Mouse (Mus musculus) intestine, postnatal 0 days (tissue): Measurements from ENCODE around the gene Cntnap5a. TPM values are rescaled to one million over a fixed set of nuclear protein-coding genes. Genes with fewer than 3 reads are reported as not detected.

ENCODE experiments used
- ATAC-seq: fragments of 200-750 bp; cut with Nextera tagmentation; 2 replicates; pipeline ENCODE4 v1.8.0; 2017; ENCODE audit warnings: mild to moderate bottlenecking, moderate TSS enrichment, moderate library complexity
- H3K27ac ChIP-seq: fragments of 300-500 bp; sonication (generic); 2 replicates; pipeline ENCODE4 v1.5.1; 2014; ENCODE audit warnings: mild to moderate bottlenecking, low read depth, low read length, moderate library complexity
- H3K27me3 ChIP-seq: fragments of 300-500 bp; sonication (generic); replicated peaks from 2 replicates; pipeline ENCODE4 v1.6.1; 2014; ENCODE audit warnings: low read length, mixed read lengths; ENCODE audit not compliant: control insufficient read depth, insufficient read depth
- H3K36me3 ChIP-seq: fragments of 300-500 bp; sonication (generic); 2 replicates; pipeline ENCODE4 v1.6.1; 2014; ENCODE audit warnings: mild to moderate bottlenecking, moderate library complexity; ENCODE audit not compliant: control insufficient read depth, insufficient read depth
- H3K4me1 ChIP-seq: fragments of 300-500 bp; sonication (generic); replicated peaks from 2 replicates; pipeline ENCODE4 v1.6.1; 2014; ENCODE audit warnings: antibody characterized with exemption, low read length, mixed read lengths; ENCODE audit not compliant: control insufficient read depth, insufficient read depth
- H3K4me2 ChIP-seq: fragments of 300-500 bp; sonication (generic); replicated peaks from 2 replicates; pipeline ENCODE4 v1.6.1; 2014; ENCODE audit warnings: low read depth, mild to moderate bottlenecking, moderate library complexity
- H3K4me3 ChIP-seq: fragments of 300-500 bp; sonication (generic); 2 replicates; pipeline ENCODE4 v1.5.1; 2014; ENCODE audit warnings: low read depth, low read length
- H3K9ac ChIP-seq: fragments of 300-500 bp; sonication (generic); 2 replicates; pipeline ENCODE4 v1.6.1; 2014; ENCODE audit warnings: mild to moderate bottlenecking, low read depth, low read length
- H3K9me3 ChIP-seq: fragments of 300-500 bp; sonication (generic); 2 replicates; pipeline ENCODE4 v1.6.1; 2016; ENCODE audit warnings: mixed run types; ENCODE audit not compliant: control insufficient read depth
- CTCF ChIP-seq: sonication (generic); IDR thresholded peaks from 2 replicates; pipeline ENCODE4 v1.5.1; 2016; ENCODE audit warnings: low read depth, mild to moderate bottlenecking, control low read depth, antibody characterized with exemption, moderate library complexity
- WGBS: fragments of 180-500 bp; shearing (Covaris S2); extraction: QIAGEN DNeasy Blood & Tissue Kit; methylation state at CpG from one replicate; pipeline ENCODE4 v1.1.7; 2014; 5-methylcytosine and 5-hydroxymethylcytosine counted together
- polyA plus RNA-seq: library from polyadenylated mRNA; unstranded; fragments of >200 nt; fragmentation: Nextera tagmentation; extraction: Ambion mirVana; gene quantifications from 2 replicates; pipeline ENCODE4 v1.2.1, GENCODE M21; 2015

The Cntnap5a gene
- polyA plus RNA-seq, 1 experiment from 2014 or later = 0.07 TPM

DNA sequence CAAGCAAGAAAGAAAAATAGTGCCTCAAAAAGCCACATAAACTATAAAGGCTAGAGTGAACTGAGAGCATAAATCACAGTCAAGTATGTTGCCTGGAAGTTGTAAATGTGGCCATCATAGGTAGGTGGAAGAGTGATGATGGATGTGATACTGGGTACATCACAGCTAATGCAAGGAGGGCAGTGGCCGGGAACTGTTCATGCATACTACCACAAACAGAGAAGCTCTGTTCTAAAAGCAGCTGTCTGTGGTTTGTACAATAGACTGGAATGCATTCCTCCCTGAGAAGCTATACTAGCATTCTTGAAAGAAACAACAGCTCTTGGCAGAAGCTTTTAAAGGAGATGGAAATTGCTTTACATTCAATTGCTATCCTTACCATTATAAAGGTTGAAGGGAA lies 599.4 kb downstream of the Cntnap5a start:
- Histone ChIP-seq H3K9me3 (no peaks in the 10 kb centered on the region), H3K9ac (no peak overlapping the region), H3K4me3 (no peak overlapping the region), H3K4me2 (no peak overlapping the region), H3K36me3 (no peaks in the 10 kb centered on the region), H3K4me1 (no peaks in the 10 kb centered on the region), H3K27me3 (no peaks in the 10 kb centered on the region), H3K27ac (no peak overlapping the region)
- no peak for ATAC-seq
- 68% methylated on average over 1 of the region's 1 CpGs for WGBS
- TF ChIP-seq CTCF = no peak

DNA sequence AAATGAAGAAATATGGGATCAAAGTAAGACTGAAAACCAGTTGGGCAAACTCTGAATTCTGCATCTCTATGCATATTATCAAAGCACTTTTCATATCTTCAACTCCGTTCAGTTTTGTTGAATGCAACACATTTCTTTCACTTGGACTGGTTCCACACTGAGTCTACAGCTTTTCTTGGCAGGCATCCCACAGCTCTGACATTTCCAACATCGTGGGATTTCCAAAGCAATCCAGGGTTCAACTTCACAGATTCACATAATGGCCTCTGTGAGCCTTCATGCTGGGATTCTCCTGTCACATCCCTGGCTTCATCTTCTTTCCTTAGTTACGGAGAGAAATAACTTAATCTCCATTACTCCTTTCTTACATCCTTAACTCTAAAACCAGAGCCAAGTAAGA lies 622.0 kb downstream of the Cntnap5a start:
- WGBS = 60% methylated on average over 3 of the region's 3 CpGs
- Histone ChIP-seq H3K9me3 (no peaks in the 10 kb centered on the region), H3K36me3 (no peaks in the 10 kb centered on the region), H3K9ac (no peak overlapping the region), H3K27ac (no peak overlapping the region), H3K4me1 (no peaks in the 10 kb centered on the region), H3K4me2 (no peak overlapping the region), H3K4me3 (no peak overlapping the region), H3K27me3 (no peaks in the 10 kb centered on the region)
- no peak for ATAC-seq
- no peak for TF ChIP-seq CTCF

DNA sequence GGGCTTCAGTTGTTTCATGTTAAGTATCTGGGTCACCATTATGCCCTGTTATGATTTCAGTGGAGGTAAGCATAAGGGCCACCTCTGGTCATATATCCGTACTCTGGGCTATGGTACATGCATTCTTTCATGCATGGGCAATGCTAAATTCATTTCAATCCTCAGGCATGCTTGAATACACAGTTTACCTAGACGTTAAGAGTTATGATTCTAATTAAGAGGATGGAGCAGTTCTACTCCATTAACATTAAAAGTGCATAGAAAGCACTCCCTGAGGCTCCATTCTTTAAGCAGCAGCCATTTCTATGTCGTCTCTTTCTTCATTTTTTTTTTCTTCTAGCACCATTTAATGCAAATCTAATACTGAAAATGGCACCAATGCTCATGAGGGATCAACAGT lies 627.0 kb downstream of the Cntnap5a start:
- no peak for ATAC-seq
- Histone ChIP-seq H3K4me1 (no peaks in the 10 kb centered on the region), H3K9ac (no peak overlapping the region), H3K27me3 (no peaks in the 10 kb centered on the region), H3K9me3 (no peaks in the 10 kb centered on the region), H3K27ac (no peak overlapping the region), H3K36me3 (no peaks in the 10 kb centered on the region), H3K4me2 (no peak overlapping the region), H3K4me3 (no peak overlapping the region)
- 71% methylated on average over 3 of the region's 3 CpGs for WGBS
- no peak for TF ChIP-seq CTCF

GRCm38 (mm10) chr1:116313269-116313668 lies 628.7 kb downstream of the Cntnap5a start:
- Histone ChIP-seq H3K4me2 (no peak overlapping the region), H3K27me3 (no peaks in the 10 kb centered on the region), H3K9me3 (no peaks in the 10 kb centered on the region), H3K4me3 (no peak overlapping the region), H3K36me3 (no peaks in the 10 kb centered on the region), H3K27ac (no peak overlapping the region), H3K4me1 (no peaks in the 10 kb centered on the region), H3K9ac (no peak overlapping the region)
- ATAC-seq = no peak
- peak; percentile 41 for TF ChIP-seq CTCF

GRCm38 (mm10) chr1:116324505-116324904 lies 639.9 kb downstream of the Cntnap5a start:
- ATAC-seq = no peak
- TF ChIP-seq CTCF = no peak
- Histone ChIP-seq H3K4me3 (no peak overlapping the region), H3K36me3 (no peaks in the 10 kb centered on the region), H3K27me3 (no peaks in the 10 kb centered on the region), H3K4me1 (no peaks in the 10 kb centered on the region), H3K9ac (no peak overlapping the region), H3K27ac (no peak overlapping the region), H3K9me3 (no peaks in the 10 kb centered on the region), H3K4me2 (no peak overlapping the region)

GRCm38 (mm10) chr1:116353669-116354068 lies 669.1 kb downstream of the Cntnap5a start:
- ATAC-seq = no peak

DNA sequence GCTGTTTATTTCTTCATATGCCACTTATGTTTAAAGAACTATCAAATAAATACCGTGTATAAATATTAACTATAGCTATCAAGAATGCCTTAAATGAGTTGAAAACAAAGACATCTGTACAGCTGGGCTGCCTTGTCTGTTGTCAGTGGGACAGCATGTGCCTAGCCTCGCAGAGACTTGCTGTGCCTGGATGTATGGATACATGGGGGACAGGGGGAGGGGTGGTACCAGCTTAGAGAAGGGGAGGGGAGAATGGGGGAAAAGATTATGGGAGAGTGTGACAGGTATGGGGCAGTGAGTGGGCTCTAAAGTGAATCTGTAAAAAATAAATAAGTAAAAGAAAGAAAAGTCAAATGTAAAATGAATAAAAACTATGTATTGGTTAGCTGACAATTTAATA lies 681.0 kb downstream of the Cntnap5a start:
- Histone ChIP-seq H3K27me3 (no peaks in the 10 kb centered on the region), H3K4me3 (no peak overlapping the region), H3K4me1 (no peaks in the 10 kb centered on the region), H3K9me3 (no peaks in the 10 kb centered on the region), H3K4me2 (no peak overlapping the region), H3K27ac (no peak overlapping the region), H3K36me3 (no peaks in the 10 kb centered on the region), H3K9ac (no peak overlapping the region)
- no peak for TF ChIP-seq CTCF
- ATAC-seq = no peak
- WGBS = 42% methylated on average over 2 of the region's 2 CpGs

More at GRCm38 (mm10) chr1:116353669-116354068, 669.1 kb downstream of the Cntnap5a start:
- no peaks in the 10 kb centered on the region for H3K36me3 ChIP-seq
- no peaks in the 10 kb centered on the region for H3K27me3 ChIP-seq
- no peak overlapping the region for H3K4me3 ChIP-seq
- H3K4me1 ChIP-seq = no peaks in the 10 kb centered on the region
- no peaks in the 10 kb centered on the region for H3K9me3 ChIP-seq
- no peak overlapping the region for H3K27ac ChIP-seq
- H3K9ac ChIP-seq = no peak overlapping the region
- H3K4me2 ChIP-seq = no peak overlapping the region
- no peak for TF ChIP-seq CTCF
